Mouse (Mus musculus) G1E (cell line): ENCODE measurements at regions not wholly inside any gene's neighbourhood (a gene's known extent, or its start where the extent isn't known, plus 50 kb on each side); places are given as distances from the start of the nearest gene placed in this dataset.

ENCODE experiments used
- ATAC-seq: 2 replicates; pipeline ENCODE4 v1.8.0; 2016; ENCODE audit warnings: mild to moderate bottlenecking; ENCODE audit not compliant: insufficient number of reproducible peaks, poor library complexity, low FRiP score, severe bottlenecking; ENCODE audit errors: extremely low read depth
- DNase-seq: peaks from one replicate; pipeline ENCODE4 v3.0.0; 2012; ENCODE audit warnings: low spot score
- H3K27me3 ChIP-seq: 2 replicates; pipeline ENCODE4 v1.6.1; 2012; ENCODE audit warnings: mild to moderate bottlenecking, low read length, inconsistent platforms; ENCODE audit not compliant: insufficient read depth
- H3K36me3 ChIP-seq: replicated peaks from 2 replicates; pipeline ENCODE3; 2012; ENCODE audit warnings: mild to moderate bottlenecking, inconsistent platforms
- H3K4me1 ChIP-seq: 2 replicates; pipeline ENCODE4 v1.6.1; 2012; ENCODE audit warnings: low read depth, low read length, inconsistent platforms, mixed read lengths; ENCODE audit not compliant: insufficient read depth
- H3K4me3 ChIP-seq: 2 replicates; pipeline ENCODE4 v1.5.1; 2012; ENCODE audit warnings: low read depth, mild to moderate bottlenecking, inconsistent platforms, low read length, moderate library complexity, mixed read lengths
- H3K9me3 ChIP-seq: replicated peaks from 2 replicates; pipeline ENCODE4 v1.6.1; 2012; ENCODE audit warnings: inconsistent platforms
- CTCF ChIP-seq: IDR thresholded peaks from 2 replicates; pipeline ENCODE4 v1.5.1; 2012; ENCODE audit warnings: low read depth, low read length, inconsistent platforms, mixed read lengths
- GATA1 ChIP-seq: IDR thresholded peaks from 2 replicates; pipeline ENCODE4 v1.6.1; 2012; ENCODE audit warnings: borderline replicate concordance, low read length, inconsistent platforms, mixed read lengths
- GATA2 ChIP-seq: IDR thresholded peaks from 2 replicates; pipeline ENCODE4 v1.6.1; 2012; ENCODE audit warnings: low read depth, low read length, inconsistent platforms, borderline replicate concordance
- POLR2AphosphoS5 ChIP-seq: IDR thresholded peaks from 2 replicates; pipeline ENCODE4 v1.6.1; 2012; ENCODE audit warnings: low read depth, low read length, inconsistent platforms; ENCODE audit not compliant: insufficient replicate concordance
- TAL1 ChIP-seq: conservative IDR thresholded peaks from 2 replicates; pipeline ENCODE4 v1.6.1; 2012; ENCODE audit warnings: low read depth, low read length, inconsistent platforms, mixed read lengths

DNA sequence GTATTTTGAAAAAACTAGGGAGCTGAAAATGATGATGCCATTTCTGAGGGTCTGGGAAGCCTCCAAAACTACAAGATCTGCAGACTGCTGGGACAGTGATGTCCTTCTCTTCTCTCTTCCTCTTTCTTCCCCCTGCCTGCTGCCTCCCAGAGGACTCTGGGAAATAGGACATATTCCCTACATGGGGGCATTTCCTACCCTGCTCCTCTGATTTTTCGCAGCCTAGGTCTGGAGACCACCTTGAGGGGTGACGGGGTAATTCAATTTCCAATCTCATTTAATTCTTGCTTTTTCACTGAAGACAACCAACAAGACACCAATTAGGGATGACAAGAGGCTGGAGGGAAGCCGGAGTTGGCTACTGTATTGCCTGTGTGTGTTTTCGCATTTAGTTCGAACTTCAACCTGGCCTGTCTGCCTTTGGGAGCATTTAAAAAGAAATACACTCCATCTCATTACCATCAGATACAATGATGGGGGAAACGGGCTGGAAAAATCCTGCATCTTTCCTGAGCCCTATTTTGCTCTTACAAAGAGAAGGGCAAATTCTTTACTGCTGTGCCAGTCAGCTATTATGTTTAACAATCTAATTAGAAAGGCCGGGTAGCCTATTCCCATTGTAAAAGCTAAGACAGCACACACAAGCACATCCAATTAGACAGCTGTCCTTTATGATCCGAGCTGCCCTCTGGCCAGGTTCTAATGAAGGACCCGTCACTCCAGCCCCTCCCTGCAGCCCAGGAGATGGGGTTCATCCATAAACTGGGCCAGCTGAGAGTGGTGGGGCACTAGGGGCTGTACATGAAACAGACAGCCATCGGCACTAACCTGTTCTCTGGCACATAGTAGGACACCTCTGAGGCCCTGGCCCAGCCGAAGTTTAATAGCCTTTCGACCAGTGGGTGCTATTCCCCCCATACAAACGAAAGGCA lies 505.0 kb downstream of the 1700129C05Rik start:
- DNase-seq (no peak), ATAC-seq (no peak)
- no peak overlapping the region for H3K4me3 ChIP-seq
- H3K36me3 ChIP-seq, result no peaks in the 10 kb centered on the region
- no peaks in the 10 kb centered on the region for H3K4me1 ChIP-seq
- H3K9me3 ChIP-seq, result peaks cover 19% of the 10 kb centered on the region
- no peaks in the 10 kb centered on the region for H3K27me3 ChIP-seq
- TF ChIP-seq POLR2AphosphoS5 (no peak), CTCF (no peak), TAL1 (no peak), GATA1 (no peak), GATA2 (no peak)

DNA sequence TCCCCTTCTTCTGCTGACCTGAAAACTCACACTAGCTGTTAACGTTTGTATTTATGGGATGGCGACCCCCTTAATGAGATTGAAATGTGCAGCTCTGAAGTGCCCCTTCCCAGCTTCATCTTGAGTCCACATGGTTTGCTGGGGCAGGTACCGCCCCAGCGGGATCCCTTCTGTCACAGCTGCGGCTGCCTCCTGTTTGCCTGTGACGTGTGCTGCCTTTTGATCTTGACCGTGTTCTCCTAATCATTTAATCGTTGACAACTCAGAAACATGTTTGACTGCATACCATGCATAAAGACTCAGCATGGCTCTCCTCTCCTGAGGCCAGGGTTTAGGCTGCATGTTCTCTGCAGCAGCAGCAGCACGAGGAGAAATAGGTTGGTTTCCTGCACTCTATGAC lies 511.5 kb downstream of the 1700129C05Rik start:
- no peak overlapping the region for H3K4me3 ChIP-seq
- no peak for TF ChIP-seq GATA2
- TF ChIP-seq GATA1, result no peak
- TF ChIP-seq CTCF, result no peak
- TF ChIP-seq TAL1, result no peak
- TF ChIP-seq POLR2AphosphoS5, result no peak
- ATAC-seq (no peak), DNase-seq (no peak)
- H3K36me3 ChIP-seq, result no peaks in the 10 kb centered on the region
- peaks cover 16% of the 10 kb centered on the region for H3K9me3 ChIP-seq
- no peaks in the 10 kb centered on the region for H3K4me1 ChIP-seq
- no peaks in the 10 kb centered on the region for H3K27me3 ChIP-seq

DNA sequence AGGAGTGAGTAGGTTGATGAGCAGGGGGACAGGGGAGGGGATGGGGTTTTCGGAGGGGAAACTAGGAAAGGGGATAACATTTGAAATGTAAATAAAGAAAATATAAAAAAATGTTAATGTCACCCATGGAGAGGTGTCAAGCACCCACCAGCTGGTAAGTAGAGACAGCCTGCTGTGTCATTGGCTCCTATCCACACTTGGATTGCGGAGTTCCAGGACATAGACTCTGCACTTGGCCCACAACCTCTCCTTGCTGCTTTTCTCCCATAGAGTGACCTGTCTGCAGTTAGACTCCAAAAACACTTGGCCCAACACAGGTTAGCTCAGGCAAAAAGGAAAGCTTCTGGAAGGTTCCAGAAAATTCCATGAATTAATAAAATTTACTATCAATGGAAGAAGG lies 514.4 kb downstream of the 1700129C05Rik start:
- ATAC-seq (no peak), DNase-seq (no peak)
- TF ChIP-seq TAL1 (no peak), GATA2 (no peak), POLR2AphosphoS5 (no peak), CTCF (no peak), GATA1 (no peak)
- Histone ChIP-seq H3K4me3 (no peak overlapping the region), H3K4me1 (no peaks in the 10 kb centered on the region), H3K36me3 (no peaks in the 10 kb centered on the region), H3K9me3 (peaks cover 18% of the 10 kb centered on the region), H3K27me3 (no peaks in the 10 kb centered on the region)

DNA sequence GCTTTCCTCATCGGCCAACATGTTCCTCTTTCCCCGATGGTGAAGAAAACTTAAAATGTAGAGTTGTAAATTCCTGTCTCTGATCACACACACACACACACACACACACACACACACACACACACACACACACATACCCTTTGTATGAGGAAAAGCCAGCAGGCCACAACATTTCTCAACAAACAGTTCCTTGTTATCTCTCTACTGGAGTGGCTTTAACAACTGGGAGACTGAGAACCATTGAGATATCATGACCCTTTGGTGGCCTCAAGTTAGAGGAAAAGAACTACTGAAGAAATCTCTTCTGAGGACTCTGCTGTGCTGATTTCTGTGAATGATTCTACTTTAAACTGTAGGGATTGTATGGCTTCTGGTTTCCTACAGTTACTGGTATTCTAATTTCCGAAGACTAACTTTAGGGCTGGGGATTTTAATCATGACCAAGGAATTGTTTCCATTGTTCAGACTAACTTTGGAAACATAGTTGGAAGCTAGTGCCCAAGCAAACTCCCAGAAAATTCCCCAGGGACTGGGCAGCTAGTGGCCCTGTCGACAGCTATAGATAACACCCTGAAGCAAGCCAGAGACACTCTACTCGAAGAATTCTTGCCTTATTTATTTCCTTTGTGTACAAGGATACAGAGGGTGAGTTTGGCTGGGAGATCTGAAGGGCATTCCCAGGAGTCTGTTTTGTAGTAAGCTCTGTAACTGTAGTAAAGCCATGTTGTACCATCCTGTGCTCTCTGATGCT lies 516.0 kb downstream of the 1700129C05Rik start:
- no peak for TF ChIP-seq CTCF
- TF ChIP-seq GATA1, result no peak
- no peak for TF ChIP-seq POLR2AphosphoS5
- TF ChIP-seq GATA2, result no peak
- no peak for TF ChIP-seq TAL1
- Histone ChIP-seq H3K9me3 (peaks cover 23% of the 10 kb centered on the region), H3K4me1 (no peaks in the 10 kb centered on the region), H3K27me3 (no peaks in the 10 kb centered on the region), H3K36me3 (no peaks in the 10 kb centered on the region), H3K4me3 (no peak overlapping the region)
- ATAC-seq (no peak), DNase-seq (no peak)

DNA sequence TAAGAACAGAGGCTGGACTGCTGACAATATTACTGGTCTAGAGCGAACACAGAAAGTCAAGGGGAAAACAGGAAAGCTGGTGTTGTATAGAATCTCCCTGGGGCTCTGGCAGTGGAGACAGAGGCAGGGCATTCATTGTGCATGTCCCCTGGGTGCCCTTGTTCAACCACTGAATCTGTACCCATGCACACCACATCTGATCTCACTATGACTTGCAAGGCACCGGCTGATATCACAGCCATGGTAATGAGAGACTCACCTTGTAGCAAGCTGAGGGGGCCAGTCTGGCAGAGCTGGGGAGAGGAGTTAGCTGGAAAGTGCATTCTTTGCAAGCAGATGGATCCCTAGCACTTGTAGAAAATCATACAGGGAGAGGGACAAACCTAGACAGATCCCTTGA lies 522.5 kb downstream of the 1700129C05Rik start:
- H3K4me3 ChIP-seq, result no peak overlapping the region
- H3K36me3 ChIP-seq, result no peaks in the 10 kb centered on the region
- TF ChIP-seq TAL1, result no peak
- TF ChIP-seq POLR2AphosphoS5, result no peak
- TF ChIP-seq GATA1, result no peak
- no peak for TF ChIP-seq GATA2
- no peak for TF ChIP-seq CTCF
- no peaks in the 10 kb centered on the region for H3K27me3 ChIP-seq
- H3K4me1 ChIP-seq, result no peaks in the 10 kb centered on the region
- H3K9me3 ChIP-seq, result peaks cover 30% of the 10 kb centered on the region
- ATAC-seq, result no peak
- DNase-seq, result no peak

GRCm38 (mm10) chr14:58617656-58618055 lies 525.0 kb downstream of the 1700129C05Rik start:
- no peaks in the 10 kb centered on the region for H3K27me3 ChIP-seq
- no peaks in the 10 kb centered on the region for H3K36me3 ChIP-seq
- H3K9me3 ChIP-seq, result peaks cover 29% of the 10 kb centered on the region
- no peaks in the 10 kb centered on the region for H3K4me1 ChIP-seq
- DNase-seq (no peak), ATAC-seq (no peak)
- no peak overlapping the region for H3K4me3 ChIP-seq
- no peak for TF ChIP-seq GATA2
- TF ChIP-seq TAL1, result no peak
- TF ChIP-seq POLR2AphosphoS5, result no peak
- no peak for TF ChIP-seq GATA1
- no peak for TF ChIP-seq CTCF
